Mouse (Mus musculus) ES-E14 (cell line): Measurements from ENCODE around the gene Gm44973.

ENCODE experiments used
- CHD2 ChIP-seq: IDR thresholded peaks from 2 replicates; pipeline ENCODE4 v1.6.1; 2014; ENCODE audit warnings: mild to moderate bottlenecking, low read depth, low read length, inconsistent platforms
- MAFK ChIP-seq: IDR thresholded peaks from 2 replicates; pipeline ENCODE4 v1.6.1; 2014; ENCODE audit warnings: mild to moderate bottlenecking, low read depth, low read length, inconsistent platforms; ENCODE audit not compliant: insufficient read depth
- ZNF384 ChIP-seq: IDR thresholded peaks from 2 replicates; pipeline ENCODE4 v1.6.1; 2012; ENCODE audit warnings: low read depth, low read length, inconsistent platforms

- TF ChIP-seq MAFK (no peak), ZNF384 (no peak), CHD2 (no peak)
Observed at GRCm38 (mm10) chr7:5033818-5034217, 18.5 kb downstream of the Gm44973 start, which contains the start of gene 4632433K11Rik.
